Mouse (Mus musculus) lung, postnatal 25 days (tissue): ENCODE measurements around the gene Ptcra.

ENCODE experiments used
- DNase-seq: peaks from one replicate; pipeline ENCODE4 v3.0.0; 2022; ENCODE audit warnings: low spot score

Ptcra gene

DNA sequence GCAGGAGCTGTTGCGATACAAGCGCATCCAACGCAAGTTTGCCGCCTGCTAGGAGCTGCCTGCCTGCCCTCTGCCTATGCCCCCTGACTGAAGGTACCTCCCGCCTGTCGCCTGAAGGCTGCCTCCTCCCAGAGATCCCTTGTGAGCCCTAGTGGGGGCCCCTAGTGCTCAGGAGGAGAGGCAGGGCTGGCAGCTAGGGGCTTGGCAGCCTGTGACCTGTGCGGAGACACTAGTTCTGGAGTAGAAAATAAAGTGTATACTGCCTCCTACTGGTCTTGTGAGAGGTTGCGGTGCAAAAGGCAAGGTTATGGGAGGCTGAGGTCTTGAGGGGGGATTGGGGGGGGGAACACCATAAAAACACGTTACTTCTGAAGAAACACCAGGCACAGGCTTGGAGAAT is 38.2 kb downstream of the Ptcra start:
- DNase-seq: no peak

DNA sequence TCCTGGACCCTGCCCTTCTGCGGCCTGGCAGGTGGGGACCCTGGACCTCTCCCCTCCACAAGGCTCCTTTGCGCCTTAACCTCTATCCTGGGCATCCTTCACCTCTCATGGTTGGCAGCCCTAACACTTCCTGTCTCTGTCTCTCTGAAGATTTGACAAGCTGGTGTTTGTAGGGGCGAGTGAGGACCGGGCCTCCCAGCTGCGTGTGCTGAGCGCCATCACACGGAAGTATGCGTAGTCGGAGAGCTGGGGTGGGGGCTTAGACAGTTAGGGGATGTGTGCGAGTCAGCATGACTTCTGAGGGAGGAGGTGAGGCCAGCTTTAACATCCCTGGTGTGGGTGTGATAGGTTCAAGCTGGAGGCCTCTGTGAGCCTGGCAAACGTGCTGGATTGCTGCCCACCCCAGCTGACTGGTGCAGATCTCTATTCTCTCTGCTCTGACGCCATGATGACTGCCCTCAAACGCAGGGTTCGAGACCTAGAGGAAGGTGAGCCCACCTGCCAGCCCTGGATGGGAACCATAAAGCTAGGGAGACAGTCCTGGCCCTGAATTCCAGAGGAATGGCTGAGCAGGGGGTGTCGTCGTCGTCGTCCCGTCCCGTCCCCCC is 38.9 kb downstream of the Ptcra start:
- DNase-seq: no peak

DNA sequence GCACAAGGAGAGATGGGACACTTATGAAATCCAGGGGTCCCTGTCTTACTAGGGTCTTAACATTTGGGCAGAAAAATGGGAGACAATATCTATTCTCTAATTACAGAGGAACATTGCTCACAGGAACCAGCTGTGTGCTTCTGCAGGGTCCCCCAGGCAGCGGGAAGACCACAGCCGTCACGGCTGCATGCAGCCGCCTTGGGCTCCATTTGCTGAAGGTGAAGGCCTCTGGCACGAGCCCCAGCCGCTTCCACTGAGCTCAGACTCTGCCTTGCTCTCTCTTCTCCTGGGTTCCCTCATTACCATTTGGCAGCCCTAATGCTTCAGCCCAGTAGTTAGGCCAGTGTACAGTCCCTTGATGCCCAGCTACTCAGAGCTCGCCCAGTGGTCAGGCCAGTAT is 42.4 kb downstream of the Ptcra start:
- no peak for DNase-seq

DNA sequence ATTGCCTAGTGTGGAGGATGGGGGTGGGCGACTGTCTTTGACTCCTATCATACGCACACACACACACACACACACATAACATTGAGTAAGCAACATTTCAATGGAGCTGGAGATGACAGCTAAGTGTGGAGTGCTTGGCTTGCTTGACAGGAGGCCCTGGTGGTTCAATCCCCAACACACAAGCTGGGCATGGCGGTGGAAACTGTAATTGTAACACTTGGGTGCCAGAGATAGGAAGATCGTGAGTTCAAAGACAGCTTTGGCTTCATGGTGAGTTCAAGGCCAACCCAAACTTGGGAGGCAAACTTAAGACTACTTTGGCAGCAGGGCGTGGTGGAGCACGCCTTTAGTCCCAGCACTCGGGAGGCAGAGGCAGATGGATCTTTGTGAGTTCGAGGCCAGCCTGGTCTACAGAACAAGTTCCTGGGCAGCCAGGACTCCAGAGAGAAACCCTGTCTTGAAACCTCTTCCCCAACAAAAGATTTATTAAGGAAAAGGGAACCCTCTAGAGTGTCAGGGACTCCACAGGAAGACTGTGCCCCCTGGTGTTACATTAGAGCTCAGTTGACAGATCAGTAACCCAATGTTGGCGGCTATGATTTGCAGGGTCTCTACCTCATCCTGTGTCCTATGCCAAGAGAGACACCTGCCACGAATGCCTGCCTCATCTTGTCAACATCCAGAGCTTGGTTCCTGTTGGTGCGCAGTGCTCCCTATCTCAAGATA is 48.6 kb downstream of the Ptcra start:
- no peak for DNase-seq

DNA sequence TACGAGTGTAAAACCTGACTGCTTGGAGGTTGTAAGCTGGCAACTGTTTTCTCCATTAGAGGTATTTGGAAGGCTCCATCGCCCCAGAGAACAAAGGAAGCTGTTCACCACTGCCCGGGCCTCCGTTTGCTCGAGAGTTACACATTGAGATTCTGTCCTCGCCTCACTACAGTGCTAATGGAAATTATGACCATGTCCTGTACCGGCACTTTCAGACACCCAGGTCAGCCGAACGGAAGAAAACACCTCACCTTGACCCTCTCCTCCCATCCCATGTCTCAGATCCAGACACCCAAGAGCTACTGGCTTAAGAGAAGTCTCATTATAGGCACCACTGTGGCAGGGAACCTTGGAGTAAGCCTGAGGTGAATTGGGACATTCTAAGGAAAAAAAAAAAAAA is 49.7 kb downstream of the Ptcra start:
- DNase-seq: no peak

DNA sequence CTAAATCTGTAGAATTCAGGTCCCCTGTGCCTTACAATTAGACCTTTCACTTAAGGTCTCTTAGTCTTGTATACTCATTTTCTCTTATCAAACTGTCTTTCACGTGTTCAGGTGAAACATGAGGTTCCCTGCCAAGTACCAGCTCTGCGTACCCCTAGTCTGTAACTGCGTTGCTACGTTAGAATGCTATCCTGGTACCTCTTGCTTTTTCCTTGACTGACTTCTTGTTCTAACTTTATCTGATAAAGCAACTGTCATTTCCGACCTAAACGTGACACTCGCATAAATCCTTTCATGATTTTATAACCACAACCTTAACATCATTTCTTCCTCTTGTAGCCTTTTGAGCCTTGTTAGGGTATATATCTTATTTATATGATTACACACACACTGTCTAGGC is 51.1 kb downstream of the Ptcra start:
- DNase-seq: no peak

DNA sequence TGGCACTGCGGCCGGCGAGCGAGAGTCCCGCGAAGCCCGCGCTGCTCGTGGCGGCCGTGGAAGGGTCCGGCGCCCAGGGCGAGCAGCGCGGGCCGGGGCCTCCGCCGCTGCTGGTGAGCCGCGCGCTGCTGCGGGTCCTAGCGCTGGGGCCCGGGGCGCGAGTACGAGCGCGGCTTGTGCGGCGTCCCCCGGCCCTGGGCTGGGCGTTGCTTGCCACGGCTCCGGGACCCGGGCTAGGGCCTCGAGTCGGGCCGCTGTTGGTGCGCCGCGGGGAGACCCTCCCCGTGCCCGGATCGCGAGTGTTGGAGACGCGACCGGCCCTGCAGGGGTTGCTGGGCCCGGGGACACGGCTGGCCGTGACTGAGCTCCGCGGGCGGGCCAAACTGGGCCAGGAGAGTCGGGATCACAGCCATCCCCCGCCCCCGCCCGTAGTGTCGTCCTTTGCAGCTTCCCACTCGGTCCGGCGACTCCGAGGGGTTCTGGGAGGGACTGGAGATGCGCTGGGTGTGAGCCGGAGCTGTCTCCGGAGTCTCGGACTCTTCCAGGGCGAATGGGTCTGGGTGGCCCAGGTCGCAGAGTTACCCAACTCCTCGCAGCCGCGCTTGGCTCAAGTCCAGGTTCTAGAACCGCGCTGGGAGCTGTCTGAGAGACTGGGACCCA is 51.8 kb downstream of the Ptcra start:
- DNase-seq: no peak

DNA sequence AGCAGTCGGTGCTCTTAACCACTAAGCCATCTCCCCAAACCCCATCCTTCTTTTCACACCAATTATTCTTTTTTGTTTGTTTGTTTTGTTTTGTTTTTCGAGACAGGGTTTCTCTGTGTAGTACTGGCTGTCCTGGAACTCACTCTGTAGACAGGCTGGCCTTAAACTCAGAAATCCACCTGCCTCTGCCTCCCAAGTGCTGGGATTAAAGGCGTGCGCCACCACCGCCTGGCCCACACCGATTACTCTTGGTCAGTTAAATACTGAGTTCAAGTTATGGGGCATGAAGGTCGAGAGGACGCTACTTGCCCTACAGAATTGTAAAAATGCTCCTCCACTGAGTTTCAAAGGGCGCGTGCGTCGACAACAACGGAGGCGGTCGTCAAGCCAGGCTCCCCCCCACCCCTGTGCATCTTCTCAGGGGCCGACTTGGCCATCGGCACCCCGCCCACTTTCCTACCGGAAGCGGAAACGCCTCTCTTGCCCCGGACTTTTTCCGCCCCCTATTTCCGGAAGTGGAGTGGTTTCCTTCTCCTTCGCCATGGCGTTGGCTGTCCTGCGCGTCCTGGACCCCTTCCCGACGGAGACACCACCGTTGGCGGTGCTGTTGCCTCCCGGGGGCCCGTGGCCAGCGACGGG is 52.4 kb downstream of the Ptcra start, which contains the start of gene Pex6:
Pex6 (plus strand) TSS at position 505 of the 639 bp plus-strand sequence.
- DNase-seq: peak; percentile 93

DNA sequence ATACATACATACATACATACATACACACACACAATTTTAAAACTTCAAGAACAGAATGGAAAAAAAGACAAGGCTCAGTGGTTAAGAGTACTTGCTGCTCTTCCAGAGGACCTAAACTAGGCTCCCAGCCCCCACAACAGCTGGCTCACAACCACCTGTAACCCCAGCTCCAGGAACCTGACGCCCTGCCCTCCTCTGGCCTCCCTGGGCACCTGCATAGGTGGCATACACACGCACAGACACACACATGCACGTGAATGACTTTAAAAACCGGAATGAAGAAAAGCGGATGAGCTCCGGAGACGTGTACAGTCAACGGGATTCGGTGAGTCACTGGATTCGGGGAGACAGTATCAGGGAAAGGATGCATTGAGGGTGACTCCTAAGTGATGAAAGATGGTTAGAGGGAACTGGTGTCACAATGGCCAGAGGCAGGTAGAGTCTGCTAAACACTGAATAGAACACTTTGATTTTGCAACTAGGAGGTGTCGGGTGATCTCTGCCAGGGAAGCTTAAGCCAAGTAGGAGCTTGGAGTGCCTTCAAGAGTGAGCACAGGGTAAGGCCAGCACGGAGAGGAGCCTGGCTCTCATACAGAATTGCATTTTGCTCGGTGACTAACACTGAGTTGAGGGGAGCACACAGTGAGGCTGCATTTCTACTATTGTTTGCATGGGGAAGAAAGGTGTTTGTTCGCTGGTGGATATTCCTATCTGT is 57.0 kb downstream of the Ptcra start:
- DNase-seq: peak; percentile 56
